Mouse (Mus musculus) natural killer cell, adult 2 months (primary cell): ENCODE measurements around the gene Luzp2.

Source experiments
- DNase-seq, 2 experiments: peaks; one replicate each; pipeline ENCODE4 v3.0.0; 2022; ENCODE audit warnings: low spot score in 2 of 2

The Luzp2 gene

GRCm38 (mm10) chr7:54835372-54835851 lies at the start of gene Luzp2:
Gene Luzp2, plus strand, starts transcription at chr7:54835498.
- no peak for DNase-seq

GRCm38 (mm10) chr7:54787456-54787855 lies 47.8 kb upstream of the Luzp2 start:
- no peak for DNase-seq

GRCm38 (mm10) chr7:54818606-54819005 lies 16.7 kb upstream of the Luzp2 start:
- DNase-seq: no peak

GRCm38 (mm10) chr7:54828751-54829150 lies 6.5 kb upstream of the Luzp2 start:
- no peak for DNase-seq

- DNase-seq: no peak
Measured at GRCm38 (mm10) chr7:54835911-54836352, 634 bp downstream of the Luzp2 start.

GRCm38 (mm10) chr7:54836437-54836836 lies 1.1 kb downstream of the Luzp2 start:
- no peak for DNase-seq

GRCm38 (mm10) chr7:54842807-54843335 lies 7.6 kb downstream of the Luzp2 start:
- DNase-seq: no peak

GRCm38 (mm10) chr7:54845875-54846691 lies 10.8 kb downstream of the Luzp2 start:
- no peak for DNase-seq

GRCm38 (mm10) chr7:54846692-54847020 lies 11.4 kb downstream of the Luzp2 start:
- DNase-seq: no peak

GRCm38 (mm10) chr7:54852860-54853259 lies 17.6 kb downstream of the Luzp2 start:
- DNase-seq: no peak

- no peak for DNase-seq
Measured at GRCm38 (mm10) chr7:54861230-54861856, 26.0 kb downstream of the Luzp2 start.

- no peak for DNase-seq
Measured at GRCm38 (mm10) chr7:54878928-54879644, 43.8 kb downstream of the Luzp2 start.

- no peak for DNase-seq
Measured at GRCm38 (mm10) chr7:54893709-54894627, 58.7 kb downstream of the Luzp2 start.

- no peak for DNase-seq
Measured at GRCm38 (mm10) chr7:54898589-54898988, 63.3 kb downstream of the Luzp2 start.

GRCm38 (mm10) chr7:54909958-54910357 lies 74.7 kb downstream of the Luzp2 start:
- DNase-seq: no peak

- no peak for DNase-seq
Measured at GRCm38 (mm10) chr7:54914030-54914429, 78.7 kb downstream of the Luzp2 start.

- DNase-seq: no peak
Measured at GRCm38 (mm10) chr7:54921991-54922390, 86.7 kb downstream of the Luzp2 start.

- DNase-seq: no peak
Measured at GRCm38 (mm10) chr7:54956759-54957158, 121.5 kb downstream of the Luzp2 start.

GRCm38 (mm10) chr7:54962678-54963077 lies 127.4 kb downstream of the Luzp2 start:
- no peak for DNase-seq

- DNase-seq: no peak
Measured at GRCm38 (mm10) chr7:54977372-54977771, 142.1 kb downstream of the Luzp2 start.

- DNase-seq: no peak
Measured at GRCm38 (mm10) chr7:54980585-54980984, 145.3 kb downstream of the Luzp2 start.
